Mouse (Mus musculus): ENCODE results near the gene Tnr.

GRCm38 (mm10) chr1:159968395-159968794 lies 444.8 kb downstream of the Tnr start:
- no peak for TF ChIP-seq POLR2A (IDR thresholded peaks at IDR 0.05; ENCODE audit: insufficient read depth, low read depth, low read length)
- TF ChIP-seq CTCF (IDR thresholded peaks at IDR 0.05), result no peak
